Mouse (Mus musculus): Measurements from ENCODE around the gene 6430571L13Rik. TPM values are rescaled to one million over a fixed set of nuclear protein-coding genes. Genes with fewer than 3 reads are reported as not detected.

The 6430571L13Rik gene
- total and polyA plus RNA-seq, 2 experiments, result 0.46 to 1.6 TPM

GRCm38 (mm10) chr9:107324799-107325561, 15.4 kb upstream of the 6430571L13Rik start:
- Histone ChIP-seq H3K4me1 (ENCODE audit: control insufficient read depth, insufficient read depth, low read length) (peaks cover 2% of the 10 kb centered on the region; the same call in 1 of the 2 replicates), H3K27me3 (ENCODE audit: control insufficient read depth, insufficient read depth, low read length) (no peaks in the 10 kb centered on the region), H3K4me3 (ENCODE audit: insufficient read depth, low read depth, low read length) (no peak overlapping the region), H3K9ac (ENCODE audit: low read depth, low read length) (no peak overlapping the region), H3K79me2 (ENCODE audit: control insufficient read depth, insufficient read depth, low read length) (no peaks in the 10 kb centered on the region), H3K27ac (replicated peaks; ENCODE audit: insufficient read depth, low read depth, low read length) (no peak overlapping the region), H3K36me3 (ENCODE audit: control insufficient read depth, insufficient read depth, low read length) (no peaks in the 10 kb centered on the region)
- DNase-seq (ENCODE audit: extremely low read depth, low read depth, low spot score), result no peak
- no peak for TF ChIP-seq CTCF (IDR thresholded peaks at IDR 0.05; ENCODE audit: low read depth, low read length)
- WGBS, result 81% methylated on average over 4 of the region's 4 CpGs

GRCm38 (mm10) chr9:107325904-107326303, 14.5 kb upstream of the 6430571L13Rik start:
- Histone ChIP-seq H3K4me1 (ENCODE audit: control insufficient read depth, insufficient read depth, low read length) (peaks cover 2% of the 10 kb centered on the region; the same call in 1 of the 2 replicates), H3K27me3 (ENCODE audit: control insufficient read depth, insufficient read depth, low read length) (no peaks in the 10 kb centered on the region), H3K36me3 (ENCODE audit: control insufficient read depth, insufficient read depth, low read length) (no peaks in the 10 kb centered on the region), H3K4me3 (ENCODE audit: insufficient read depth, low read depth, low read length) (no peak overlapping the region), H3K9ac (ENCODE audit: low read depth, low read length) (no peak overlapping the region), H3K27ac (replicated peaks; ENCODE audit: insufficient read depth, low read depth, low read length) (no peak overlapping the region), H3K79me2 (ENCODE audit: control insufficient read depth, insufficient read depth, low read length) (no peaks in the 10 kb centered on the region)
- DNase-seq (ENCODE audit: extremely low read depth, low read depth, low spot score), result no peak
- TF ChIP-seq CTCF (IDR thresholded peaks at IDR 0.05; ENCODE audit: low read depth, low read length) (no peak), POLR2A (IDR thresholded peaks at IDR 0.05; ENCODE audit: extremely low read depth, insufficient read depth, low read length) (no peak)
- WGBS, result 83% methylated on average over 7 of the region's 7 CpGs

GRCm38 (mm10) chr9:107327879-107328620, 12.4 kb upstream of the 6430571L13Rik start:
- WGBS, result 81% methylated on average over 16 of the region's 16 CpGs
- no peak for DNase-seq (ENCODE audit: extremely low read depth, low read depth, low spot score)
- no peaks in the 10 kb centered on the region for H3K36me3 ChIP-seq (ENCODE audit: control insufficient read depth, insufficient read depth, low read length)
- no peak overlapping the region for H3K27ac ChIP-seq (replicated peaks; ENCODE audit: insufficient read depth, low read depth, low read length)
- TF ChIP-seq CTCF (IDR thresholded peaks at IDR 0.05; ENCODE audit: low read depth, low read length), result no peak
- H3K27me3 ChIP-seq (ENCODE audit: control insufficient read depth, insufficient read depth, low read length), result no peaks in the 10 kb centered on the region
- no peaks in the 10 kb centered on the region for H3K79me2 ChIP-seq (ENCODE audit: control insufficient read depth, insufficient read depth, low read length)
- no peak overlapping the region for H3K4me3 ChIP-seq (ENCODE audit: insufficient read depth, low read depth, low read length)
- H3K4me1 ChIP-seq (ENCODE audit: control insufficient read depth, insufficient read depth, low read length), result peaks cover 2% of the 10 kb centered on the region; the same call in 1 of the 2 replicates
- H3K9ac ChIP-seq (ENCODE audit: low read depth, low read length), result no peak overlapping the region

GRCm38 (mm10) chr9:107330791-107331190, 9.6 kb upstream of the 6430571L13Rik start:
- no peak for TF ChIP-seq CTCF (IDR thresholded peaks at IDR 0.05; ENCODE audit: low read depth, low read length)
- no peak for TF ChIP-seq POLR2A (IDR thresholded peaks at IDR 0.05; ENCODE audit: extremely low read depth, insufficient read depth, low read length)
- Histone ChIP-seq H3K4me3 (ENCODE audit: insufficient read depth, low read depth, low read length) (no peak overlapping the region), H3K36me3 (ENCODE audit: control insufficient read depth, insufficient read depth, low read length) (no peaks in the 10 kb centered on the region), H3K27ac (replicated peaks; ENCODE audit: insufficient read depth, low read depth, low read length) (no peak overlapping the region), H3K9ac (ENCODE audit: low read depth, low read length) (no peak overlapping the region), H3K79me2 (ENCODE audit: control insufficient read depth, insufficient read depth, low read length) (peaks cover 3% of the 10 kb centered on the region; the same call in 1 of the 2 replicates), H3K27me3 (ENCODE audit: control insufficient read depth, insufficient read depth, low read length) (no peaks in the 10 kb centered on the region), H3K4me1 (ENCODE audit: control insufficient read depth, insufficient read depth, low read length) (no peaks in the 10 kb centered on the region)
- 42% methylated on average over 6 of the region's 6 CpGs for WGBS
- no peak for DNase-seq (ENCODE audit: extremely low read depth, low read depth, low spot score)

GRCm38 (mm10) chr9:107333686-107334085, 6.7 kb upstream of the 6430571L13Rik start:
- Histone ChIP-seq H3K9ac (ENCODE audit: low read depth, low read length) (no peak overlapping the region), H3K27me3 (ENCODE audit: control insufficient read depth, insufficient read depth, low read length) (no peaks in the 10 kb centered on the region), H3K36me3 (ENCODE audit: control insufficient read depth, insufficient read depth, low read length) (no peaks in the 10 kb centered on the region), H3K79me2 (ENCODE audit: control insufficient read depth, insufficient read depth, low read length) (peaks cover 3% of the 10 kb centered on the region; the same call in 1 of the 2 replicates), H3K4me3 (ENCODE audit: insufficient read depth, low read depth, low read length) (no peak overlapping the region), H3K27ac (replicated peaks; ENCODE audit: insufficient read depth, low read depth, low read length) (no peak overlapping the region), H3K4me1 (ENCODE audit: control insufficient read depth, insufficient read depth, low read length) (0 out of 2 replicates have a peak, but pooled peaks cover 3% of the 10 kb centered on the region)
- TF ChIP-seq CTCF (IDR thresholded peaks at IDR 0.05; ENCODE audit: low read depth, low read length) (no peak), POLR2A (IDR thresholded peaks at IDR 0.05; ENCODE audit: extremely low read depth, insufficient read depth, low read length) (no peak)
- DNase-seq (ENCODE audit: extremely low read depth, low read depth, low spot score), result no peak
- WGBS, result 85% methylated on average over 2 of the region's 2 CpGs

All from liver, adult 2 months (tissue).